Mouse (Mus musculus): Measurements from ENCODE around the gene 6430548M08Rik. TPM values are rescaled to one million over a fixed set of nuclear protein-coding genes. Genes with fewer than 3 reads are reported as not detected.

Gene 6430548M08Rik
- polyA plus RNA-seq, 1 experiment, result 2.4 TPM

DNA sequence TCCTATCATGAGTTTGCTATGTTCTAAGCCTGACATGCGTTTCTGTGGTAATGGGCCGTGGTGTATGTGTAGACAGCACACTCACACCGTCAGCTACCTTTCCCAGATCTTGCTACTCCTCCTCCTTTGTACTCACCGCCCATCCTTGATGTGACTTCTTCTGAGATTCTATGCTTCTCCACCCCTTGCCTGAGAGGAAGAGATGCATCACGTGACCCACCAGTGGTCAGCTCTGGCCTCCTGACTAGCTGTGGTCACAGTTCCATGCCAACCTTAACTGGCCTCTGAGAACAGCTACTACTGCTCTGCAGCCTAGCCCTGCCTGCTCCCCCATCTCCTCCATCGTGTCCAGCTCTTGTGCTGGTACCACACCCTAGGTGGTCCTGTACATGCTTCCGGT lies 21.7 kb downstream of the 6430548M08Rik start:
- TF ChIP-seq GATA1 (IDR thresholded peaks at IDR 0.05; ENCODE audit: borderline replicate concordance, low read length) (no peak), FLI1 (IDR thresholded peaks at IDR 0.05; ENCODE audit: low read length) (no peak)
- peak overlapping the region; percentile 64 for H3K4me3 ChIP-seq (replicated peaks)
- peaks cover 90% of the 10 kb centered on the region for H3K27me3 ChIP-seq (replicated peaks)
- no peaks in the 10 kb centered on the region for H3K9me3 ChIP-seq
- no peaks in the 10 kb centered on the region for H3K36me3 ChIP-seq (replicated peaks; ENCODE audit: low read length)
- peaks cover 46% of the 10 kb centered on the region for H3K4me1 ChIP-seq

DNA sequence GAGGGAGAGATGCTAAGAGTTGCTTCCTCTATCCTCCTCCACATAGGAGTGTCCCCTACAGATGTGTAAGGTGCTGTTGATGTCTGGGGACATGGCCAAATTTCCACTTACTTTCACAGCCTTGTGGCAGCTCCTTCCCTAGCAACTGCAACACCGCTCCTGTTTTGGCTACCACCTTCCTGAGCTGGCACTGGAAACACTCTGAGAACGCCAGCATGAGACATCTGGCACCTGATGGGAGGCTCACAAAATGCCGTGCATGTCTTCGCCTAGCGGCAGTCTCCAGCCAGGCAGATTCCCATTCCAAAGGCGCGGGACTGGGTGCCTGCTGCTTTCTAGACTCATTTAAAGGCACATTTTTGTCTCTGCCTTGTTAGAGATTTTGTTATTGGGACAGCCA lies 22.7 kb downstream of the 6430548M08Rik start:
- TF ChIP-seq FLI1 (IDR thresholded peaks at IDR 0.05; ENCODE audit: low read length) (no peak), GATA1 (IDR thresholded peaks at IDR 0.05; ENCODE audit: borderline replicate concordance, low read length) (no peak)
- peaks cover 90% of the 10 kb centered on the region for H3K27me3 ChIP-seq (replicated peaks)

DNA sequence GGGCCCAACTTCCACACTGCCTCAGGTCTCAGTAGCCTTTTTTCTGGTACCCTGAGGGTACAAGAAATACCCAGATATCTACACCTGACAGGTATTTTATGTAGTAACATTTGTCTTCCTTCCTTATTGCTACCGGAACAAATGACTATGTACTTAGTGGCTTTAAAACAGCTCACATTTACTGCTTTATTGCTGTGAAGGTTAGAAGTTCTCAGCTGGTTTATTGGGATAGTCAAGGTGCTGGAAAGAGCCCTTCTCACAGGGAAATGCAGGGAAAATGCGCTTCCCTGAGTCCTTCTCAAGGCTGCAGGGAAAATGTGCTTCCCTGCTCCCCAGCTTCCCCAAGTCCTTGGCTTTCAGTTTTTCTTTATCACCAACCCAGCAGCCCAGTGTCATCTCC lies 25.0 kb downstream of the 6430548M08Rik start:
- Histone ChIP-seq H3K4me3 (replicated peaks) (no peak overlapping the region), H3K4me1 (peaks cover 64% of the 10 kb centered on the region)

More for the DNA sequence above, 22.7 kb downstream of the 6430548M08Rik start:
- H3K4me1 ChIP-seq, result peaks cover 46% of the 10 kb centered on the region
- H3K36me3 ChIP-seq (replicated peaks; ENCODE audit: low read length), result no peaks in the 10 kb centered on the region
- H3K4me3 ChIP-seq (replicated peaks), result no peak overlapping the region
- H3K9me3 ChIP-seq, result no peaks in the 10 kb centered on the region

DNA sequence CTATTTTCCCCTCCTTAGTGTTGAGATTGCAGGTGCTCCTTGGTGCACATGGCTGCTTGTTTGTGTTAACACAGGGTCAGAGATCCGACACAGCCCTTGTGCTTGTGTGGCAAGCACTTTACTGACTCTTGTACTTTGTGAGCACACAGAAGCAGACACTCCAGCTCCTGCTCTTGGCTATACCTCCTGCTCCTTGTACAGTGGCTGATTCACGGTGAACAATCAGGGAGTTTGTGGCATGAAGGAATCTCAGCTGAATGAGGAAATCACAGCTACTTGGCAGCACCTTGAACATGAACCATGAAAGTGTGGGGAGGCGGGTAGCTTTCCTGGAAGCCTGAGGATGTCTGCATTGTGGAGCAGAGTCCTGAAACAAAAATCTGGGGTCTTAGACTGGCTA lies 26.8 kb downstream of the 6430548M08Rik start:
- Histone ChIP-seq H3K4me3 (replicated peaks) (no peak overlapping the region), H3K4me1 (peaks cover 73% of the 10 kb centered on the region), H3K9me3 (peaks cover under 1% of the 10 kb centered on the region), H3K36me3 (replicated peaks; ENCODE audit: low read length) (peaks cover 4% of the 10 kb centered on the region), H3K27me3 (replicated peaks) (peaks cover 79% of the 10 kb centered on the region)
- TF ChIP-seq GATA1 (IDR thresholded peaks at IDR 0.05; ENCODE audit: borderline replicate concordance, low read length) (no peak), FLI1 (IDR thresholded peaks at IDR 0.05; ENCODE audit: low read length) (no peak)

More for the DNA sequence above, 25.0 kb downstream of the 6430548M08Rik start:
- Histone ChIP-seq H3K27me3 (replicated peaks) (peaks cover 75% of the 10 kb centered on the region), H3K9me3 (no peaks in the 10 kb centered on the region), H3K36me3 (replicated peaks; ENCODE audit: low read length) (no peaks in the 10 kb centered on the region)
- TF ChIP-seq GATA1 (IDR thresholded peaks at IDR 0.05; ENCODE audit: borderline replicate concordance, low read length), result no peak
- no peak for TF ChIP-seq FLI1 (IDR thresholded peaks at IDR 0.05; ENCODE audit: low read length)

DNA sequence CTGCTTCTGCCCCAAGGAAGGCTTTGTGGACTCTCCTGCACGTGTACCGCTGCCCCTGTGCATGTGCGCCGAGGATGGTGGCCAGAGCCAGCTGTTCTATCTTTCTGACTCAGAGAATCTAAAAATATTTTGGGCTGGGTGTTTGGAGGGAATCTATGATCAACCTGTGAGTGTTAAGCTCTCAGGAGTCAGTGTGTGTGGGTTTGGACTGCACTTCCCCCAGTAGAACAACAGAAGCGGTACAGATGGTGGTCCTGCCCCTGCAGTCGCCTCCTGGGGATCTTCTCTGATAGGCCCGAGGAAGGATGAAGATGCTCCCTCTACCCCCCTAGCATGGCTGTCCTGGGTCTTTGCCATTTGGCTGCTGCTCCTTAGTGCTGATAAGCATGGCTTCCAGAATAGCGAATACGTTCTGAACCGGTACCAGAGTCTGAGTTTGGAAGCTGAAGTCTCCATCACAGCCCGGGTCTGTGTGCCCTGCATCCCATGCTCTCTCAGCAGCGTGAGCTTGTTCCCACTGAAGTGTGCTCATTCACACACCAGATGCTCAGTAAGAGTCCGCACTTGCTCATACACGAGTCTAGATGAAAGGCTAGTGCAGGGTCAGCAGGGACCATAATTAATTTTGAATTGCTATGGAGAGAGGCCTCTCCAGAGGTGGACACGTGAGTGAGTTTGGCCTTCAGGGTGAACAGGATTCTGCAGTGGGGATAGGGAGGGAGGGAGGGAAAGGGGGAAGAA lies 30.1 kb downstream of the 6430548M08Rik start:
- Histone ChIP-seq H3K9me3 (peaks cover 8% of the 10 kb centered on the region), H3K4me1 (peaks cover 62% of the 10 kb centered on the region), H3K27me3 (replicated peaks) (peaks cover 64% of the 10 kb centered on the region), H3K36me3 (replicated peaks; ENCODE audit: low read length) (peaks cover 12% of the 10 kb centered on the region), H3K4me3 (replicated peaks) (no peak overlapping the region)
- TF ChIP-seq FLI1 (IDR thresholded peaks at IDR 0.05; ENCODE audit: low read length), result no peak
- TF ChIP-seq GATA1 (IDR thresholded peaks at IDR 0.05; ENCODE audit: borderline replicate concordance, low read length), result no peak

DNA sequence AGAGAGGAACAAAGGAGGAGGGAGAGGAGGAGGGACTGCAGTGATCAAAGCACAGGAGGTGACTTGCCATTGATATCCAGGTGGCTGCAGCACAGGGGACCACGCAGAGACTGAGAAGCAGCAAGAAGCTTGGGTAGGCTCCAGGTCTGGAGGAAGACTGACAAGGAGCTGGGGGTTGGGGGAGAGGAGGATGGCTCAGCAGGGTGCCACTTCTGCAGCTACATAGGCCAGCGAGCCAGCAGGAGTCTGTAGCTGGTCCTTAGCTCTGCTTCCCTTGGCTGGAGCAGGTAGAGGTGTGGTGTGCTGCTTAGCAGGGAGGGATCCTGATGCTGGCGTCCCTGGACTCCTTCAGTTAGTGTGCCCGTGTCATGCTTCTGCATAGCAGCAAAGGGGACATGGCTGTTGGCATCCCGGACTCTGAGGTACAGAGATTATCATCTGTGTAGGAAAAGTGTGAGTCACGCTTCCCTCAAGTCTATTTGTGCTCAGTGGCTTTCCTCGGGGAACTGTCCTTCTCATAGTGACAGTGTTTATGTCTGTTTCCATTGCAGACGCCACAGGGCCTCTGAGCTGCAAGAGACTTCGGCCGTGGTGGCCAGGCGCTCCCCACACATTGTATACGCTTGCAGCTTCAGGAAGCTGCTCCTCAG lies 30.8 kb downstream of the 6430548M08Rik start:
- Histone ChIP-seq H3K4me3 (replicated peaks) (no peak overlapping the region), H3K4me1 (peaks cover 55% of the 10 kb centered on the region), H3K9me3 (peaks cover 8% of the 10 kb centered on the region), H3K27me3 (replicated peaks) (peaks cover 58% of the 10 kb centered on the region), H3K36me3 (replicated peaks; ENCODE audit: low read length) (peaks cover 12% of the 10 kb centered on the region)
- TF ChIP-seq FLI1 (IDR thresholded peaks at IDR 0.05; ENCODE audit: low read length) (no peak), GATA1 (IDR thresholded peaks at IDR 0.05; ENCODE audit: borderline replicate concordance, low read length) (no peak)

DNA sequence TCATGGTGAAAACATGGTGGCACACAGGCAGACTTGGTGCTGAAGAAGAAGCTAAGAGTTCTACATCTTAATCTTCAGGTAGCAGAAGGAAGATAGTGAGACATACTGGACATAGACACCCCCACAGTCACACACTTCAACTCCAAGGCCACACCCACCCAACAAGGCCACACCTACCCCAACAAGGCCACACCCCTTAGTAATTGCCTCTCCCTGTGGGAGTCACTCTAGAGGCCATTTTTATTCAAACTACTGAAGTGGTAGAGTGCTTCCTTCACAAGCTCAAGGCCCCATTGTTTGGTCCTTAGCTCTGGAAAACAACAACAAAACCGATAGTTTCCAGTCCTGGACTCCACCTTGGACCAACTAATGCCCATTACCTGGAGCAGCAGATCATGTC lies 32.1 kb downstream of the 6430548M08Rik start:
- TF ChIP-seq GATA1 (IDR thresholded peaks at IDR 0.05; ENCODE audit: borderline replicate concordance, low read length) (no peak), FLI1 (IDR thresholded peaks at IDR 0.05; ENCODE audit: low read length) (no peak)
- peaks cover 16% of the 10 kb centered on the region for H3K36me3 ChIP-seq (replicated peaks; ENCODE audit: low read length)
- peaks cover 55% of the 10 kb centered on the region for H3K27me3 ChIP-seq (replicated peaks)
- peaks cover 50% of the 10 kb centered on the region for H3K4me1 ChIP-seq
- peaks cover 8% of the 10 kb centered on the region for H3K9me3 ChIP-seq
- H3K4me3 ChIP-seq (replicated peaks), result no peak overlapping the region

DNA sequence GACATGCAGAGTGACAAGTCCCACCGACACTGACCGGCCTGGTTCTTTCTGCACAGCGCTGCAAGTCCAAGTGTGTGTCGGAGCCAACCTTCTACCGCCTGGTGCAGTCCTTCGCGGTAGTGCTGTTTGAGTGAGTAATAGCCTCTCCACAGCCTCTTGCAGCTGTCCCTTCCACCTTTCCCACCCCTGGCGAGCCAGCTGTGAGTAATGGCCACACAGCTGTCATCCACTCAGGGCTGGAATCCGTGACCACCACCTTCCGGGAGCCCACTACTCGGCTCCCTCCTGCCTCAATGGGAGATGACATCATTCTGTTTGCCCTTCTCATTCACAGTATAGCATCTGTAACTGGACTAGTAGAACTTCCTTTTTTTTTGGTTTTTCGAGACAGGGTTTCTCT lies 36.1 kb downstream of the 6430548M08Rik start:
- no peak overlapping the region for H3K4me3 ChIP-seq (replicated peaks)
- peaks cover 37% of the 10 kb centered on the region for H3K36me3 ChIP-seq (replicated peaks; ENCODE audit: low read length)
- TF ChIP-seq FLI1 (IDR thresholded peaks at IDR 0.05; ENCODE audit: low read length), result no peak
- no peak for TF ChIP-seq GATA1 (IDR thresholded peaks at IDR 0.05; ENCODE audit: borderline replicate concordance, low read length)
- H3K4me1 ChIP-seq, result peaks cover 47% of the 10 kb centered on the region
- H3K27me3 ChIP-seq (replicated peaks), result peaks cover 45% of the 10 kb centered on the region
- H3K9me3 ChIP-seq, result peaks cover 8% of the 10 kb centered on the region

DNA sequence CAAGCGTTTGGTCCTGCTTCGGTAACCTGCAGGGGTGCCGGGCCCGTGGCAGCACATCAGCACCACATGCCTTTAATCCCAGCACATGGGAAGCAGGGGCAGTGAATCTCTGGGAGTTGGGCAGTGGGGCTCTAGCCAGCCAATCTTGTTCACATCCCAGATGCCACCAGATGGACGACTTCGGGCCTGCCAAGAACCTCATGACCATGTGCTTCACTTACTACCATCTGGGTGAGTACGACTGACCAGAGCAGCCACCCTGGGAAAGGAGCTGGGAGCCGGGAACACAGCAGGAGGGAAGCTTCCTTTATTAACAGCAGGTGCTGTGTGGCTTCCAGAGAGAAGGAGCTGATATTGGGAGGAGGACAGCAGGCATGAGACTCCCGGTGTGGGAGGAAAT lies 37.2 kb downstream of the 6430548M08Rik start:
- Histone ChIP-seq H3K27me3 (replicated peaks) (peaks cover 43% of the 10 kb centered on the region), H3K9me3 (peaks cover 4% of the 10 kb centered on the region), H3K36me3 (replicated peaks; ENCODE audit: low read length) (peaks cover 30% of the 10 kb centered on the region), H3K4me3 (replicated peaks) (peak overlapping the region; percentile 21), H3K4me1 (peaks cover 49% of the 10 kb centered on the region)
- TF ChIP-seq GATA1 (IDR thresholded peaks at IDR 0.05; ENCODE audit: borderline replicate concordance, low read length) (no peak), FLI1 (IDR thresholded peaks at IDR 0.05; ENCODE audit: low read length) (no peak)

DNA sequence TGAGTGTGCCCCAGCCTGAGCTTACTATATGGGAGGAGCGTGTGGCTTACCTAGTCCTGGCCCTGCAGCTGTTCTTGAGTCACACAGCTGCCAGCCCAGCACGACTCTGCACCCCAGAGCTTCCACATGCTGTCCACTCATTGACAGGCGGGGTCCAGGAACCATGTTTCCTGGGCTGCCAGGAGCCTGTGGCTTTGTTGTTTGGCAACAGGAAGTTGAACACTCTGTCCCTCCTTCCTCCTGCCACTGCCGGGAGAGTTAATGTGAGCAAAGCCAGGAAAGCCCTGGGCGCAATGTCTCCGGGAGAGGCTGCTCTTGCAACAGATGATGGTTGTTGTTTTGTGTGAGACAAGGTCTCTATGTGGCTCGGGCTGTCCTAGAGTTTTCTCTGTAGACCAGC lies 38.7 kb downstream of the 6430548M08Rik start:
- TF ChIP-seq FLI1 (IDR thresholded peaks at IDR 0.05; ENCODE audit: low read length) (0 out of 2 replicates have a peak, but pooled peaks have one; percentile 23), GATA1 (IDR thresholded peaks at IDR 0.05; ENCODE audit: borderline replicate concordance, low read length) (no peak)
- Histone ChIP-seq H3K27me3 (replicated peaks) (peaks cover 51% of the 10 kb centered on the region), H3K4me1 (peaks cover 55% of the 10 kb centered on the region), H3K4me3 (replicated peaks) (peak overlapping the region; percentile 80), H3K36me3 (replicated peaks; ENCODE audit: low read length) (peaks cover 25% of the 10 kb centered on the region), H3K9me3 (no peaks in the 10 kb centered on the region)
